ENCODE assay signal across 13 mouse cellular contexts in genomic region chr11:120826016-120826953, GRCm38 (mm10). TPM values are rescaled to one million over a fixed set of nuclear protein-coding genes. Genes with fewer than 3 reads are reported as not detected.
A peak's percentile ranks its signal among the peaks of the same experiment; 100 is the strongest.
DNase-seq lines count a peak whose midpoint lies in the region; ATAC-seq lines count a peak whose summit lies in the region.
"Had no signal": no experiment of that assay in that cellular context is flagged by ENCODE, and none has a peak within 500 bp of the region (broad histone marks: within the 10 kb centered on the region; RNA-seq: fewer than 3 reads in every experiment).

No protein-coding gene starts in this region.

- no peaks in the 10 kb centered on the region for H3K27me3 ChIP-seq in limb, embryonic 11.5 days (ENCODE audit: control insufficient read depth, insufficient read depth, low read length)
- no peaks in the 10 kb centered on the region for H3K27me3 ChIP-seq in neural tube, embryonic 15.5 days (replicated peaks)

- peak overlapping the region; percentile 80; the same call in 1 of the 2 replicates for H3K9ac ChIP-seq in limb, embryonic 11.5 days (ENCODE audit: low read length)
- peak overlapping the region; percentile 24; the same call in 1 of the 2 replicates for H3K9ac ChIP-seq in neural tube, embryonic 15.5 days (replicated peaks)

- H3K4me1 ChIP-seq in limb, embryonic 11.5 days (ENCODE audit: control insufficient read depth, insufficient read depth, low read length) = peaks cover 26% of the 10 kb centered on the region
- peaks cover 33% of the 10 kb centered on the region for H3K4me1 ChIP-seq in neural tube, embryonic 15.5 days

- H3K36me3 ChIP-seq in limb, embryonic 11.5 days (ENCODE audit: control insufficient read depth, insufficient read depth, low read length) = peaks cover 5% of the 10 kb centered on the region
- peaks cover 1% of the 10 kb centered on the region for H3K36me3 ChIP-seq in neural tube, embryonic 15.5 days

- no peak for ATAC-seq in limb, embryonic 11.5 days (ENCODE audit: insufficient number of reproducible peaks, low FRiP score, low TSS enrichment, low read depth)
- no peak for ATAC-seq in neural tube, embryonic 15.5 days (ENCODE audit: low FRiP score)

- H3K27ac ChIP-seq in limb, embryonic 11.5 days (replicated peaks; ENCODE audit: low read depth, low read length) = peak overlapping the region; percentile 97
- peak overlapping the region; percentile 100 for H3K27ac ChIP-seq in neural tube, embryonic 15.5 days (replicated peaks)
- H3K27ac ChIP-seq: macrophage had no signal

- WGBS in limb, embryonic 11.5 days = 86% methylated on average over 8 of the region's 8 CpGs
- 83% methylated on average over 8 of the region's 8 CpGs for WGBS in neural tube, embryonic 15.5 days

- no peaks in the 10 kb centered on the region for H3K9me3 ChIP-seq in limb, embryonic 11.5 days (ENCODE audit: control insufficient read depth, low read length)
- no peaks in the 10 kb centered on the region for H3K9me3 ChIP-seq in neural tube, embryonic 15.5 days (replicated peaks)

- H3K4me3 ChIP-seq in limb, embryonic 11.5 days (ENCODE audit: low read depth, low read length) = no peak overlapping the region
- H3K4me3 ChIP-seq in neural tube, embryonic 15.5 days (replicated peaks) = no peak overlapping the region
- H3K4me3 ChIP-seq: erythroblast, embryonic 14.5 days had no signal

- peak; percentile 90 for DNase-seq in heart, adult 11 months
- no peak for DNase-seq in heart, adult 9 months (ENCODE audit: low spot score in 2 of 2)
- peak; percentile 8 for DNase-seq in testis, postnatal 14 days (ENCODE audit: low spot score)
- no peak for DNase-seq in testis, postnatal 10 days (ENCODE audit: low spot score)
- no peak for DNase-seq in limb, embryonic 11.5 days (ENCODE audit: low spot score)
- DNase-seq in Muller cell, postnatal 12 days (ENCODE audit: inconsistent ontology term) = no peak
- DNase-seq in adrenal gland, adult 8-10 months = no peak
- DNase-seq: adrenal gland, postnatal 10 days; kidney, adult 2 months; right cerebral cortex, postnatal 25 days had no signal

- no peak overlapping the region for H3K4me2 ChIP-seq in limb, embryonic 11.5 days (ENCODE audit: low read depth, severe bottlenecking)
- H3K4me2 ChIP-seq in neural tube, embryonic 15.5 days = no peak overlapping the region

RNA-seq across cellular contexts. Expression of gene Fasn, which starts 1.9 kb away (rescaled TPM):
- polyA plus RNA-seq in limb, embryonic 11.5 days (2014; fragmentation: Nextera tagmentation; extraction: Ambion mirVana) = 87.3 and 91.8 TPM in 2 replicates
- polyA plus RNA-seq in neural tube, embryonic 15.5 days (2015; fragmentation: Nextera tagmentation; extraction: Ambion mirVana) = 67.9 and 71.0 TPM in 2 replicates
- total RNA-seq in adrenal gland, adult 8-10 months (2022) = 1,000 to 10,000 TPM in 1 of 4 experiments, 100 to 1,000 TPM in 3; 300 to 1,377 (median 701) TPM

RNA-seq across cellular contexts. Expression of gene Dus1l, which starts 30.1 kb away (rescaled TPM):
- 87.4 and 95.9 TPM in 2 replicates for polyA plus RNA-seq in limb, embryonic 11.5 days (2014; fragmentation: Nextera tagmentation; extraction: Ambion mirVana)
- 45.4 and 52.4 TPM in 2 replicates for polyA plus RNA-seq in neural tube, embryonic 15.5 days (2015; fragmentation: Nextera tagmentation; extraction: Ambion mirVana)
- total RNA-seq in adrenal gland, adult 8-10 months (2022) = 10 to 100 TPM; 62.8 to 71.6 (median 70.5) TPM

RNA-seq across cellular contexts. Expression of gene Gps1, which starts 42.2 kb away (rescaled TPM):
- polyA plus RNA-seq in limb, embryonic 11.5 days (2014; fragmentation: Nextera tagmentation; extraction: Ambion mirVana) = 266 and 275 TPM in 2 replicates
- polyA plus RNA-seq in neural tube, embryonic 15.5 days (2015; fragmentation: Nextera tagmentation; extraction: Ambion mirVana) = 266 and 277 TPM in 2 replicates
- total RNA-seq in adrenal gland, adult 8-10 months (2022) = 100 to 1,000 TPM; 138 to 150 (median 147) TPM

RNA-seq across cellular contexts. Expression of gene Rfng, which starts 42.3 kb away (rescaled TPM):
- 23.7 and 29.5 TPM in 2 replicates for polyA plus RNA-seq in limb, embryonic 11.5 days (2014; fragmentation: Nextera tagmentation; extraction: Ambion mirVana)
- polyA plus RNA-seq in neural tube, embryonic 15.5 days (2015; fragmentation: Nextera tagmentation; extraction: Ambion mirVana) = 123 and 136 TPM in 2 replicates
- 10 to 100 TPM; 17.3 to 21.4 (median 20.5) TPM for total RNA-seq in adrenal gland, adult 8-10 months (2022)

Comparison
In these comparisons a context has a peak if more than half of its experiments do, and no peak if none do; other contexts are left out.
1. DNase-seq: peak in heart, adult 11 months (single experiment) and testis, postnatal 14 days (single experiment); none in heart, adult 9 months (0 of 2), testis, postnatal 10 days (single experiment), limb, embryonic 11.5 days (single experiment), Muller cell, postnatal 12 days (single experiment) and adrenal gland, adult 8-10 months (single experiment).